Mouse (Mus musculus): ENCODE data around the gene Tmem259. TPM values are rescaled to one million over a fixed set of nuclear protein-coding genes. Genes with fewer than 3 reads are reported as not detected.

The Tmem259 gene
- polyA plus RNA-seq, 1 experiment, result 102 TPM

GRCm38 (mm10) chr10:79933145-79933679, 50.9 kb downstream of the Tmem259 start:
- H3K27me3 ChIP-seq (ENCODE audit: control insufficient read depth, insufficient read depth, insufficient read length), result no peaks in the 10 kb centered on the region
- no peak overlapping the region for H3K4me3 ChIP-seq (ENCODE audit: insufficient read depth, poor library complexity, severe bottlenecking)
- H3ac ChIP-seq (ENCODE audit: control insufficient read depth, insufficient read length, low read depth), result no peak overlapping the region
- no peaks in the 10 kb centered on the region for H3K79me2 ChIP-seq (ENCODE audit: control insufficient read depth, insufficient read depth)
- H3K36me3 ChIP-seq (ENCODE audit: control insufficient read depth, insufficient read depth), result no peaks in the 10 kb centered on the region
- TF ChIP-seq CTCF (IDR thresholded peaks at IDR 0.05; ENCODE audit: control insufficient read depth, insufficient read depth, insufficient read length) (no peak), MYOD1 (IDR thresholded peaks at IDR 0.05; ENCODE audit: control insufficient read depth, insufficient read length, low read depth) (no peak)
- H3K79me3 ChIP-seq (ENCODE audit: low read depth), result no peaks in the 10 kb centered on the region

GRCm38 (mm10) chr10:79932736-79933135, 51.4 kb downstream of the Tmem259 start:
- H3K4me3 ChIP-seq (ENCODE audit: insufficient read depth, poor library complexity, severe bottlenecking), result no peak overlapping the region

GRCm38 (mm10) chr10:79931797-79932196, 52.3 kb downstream of the Tmem259 start:
- H3K4me3 ChIP-seq (ENCODE audit: insufficient read depth, poor library complexity, severe bottlenecking), result no peak overlapping the region
- no peaks in the 10 kb centered on the region for H3K79me3 ChIP-seq (ENCODE audit: low read depth)
- H3ac ChIP-seq (ENCODE audit: control insufficient read depth, insufficient read length, low read depth), result no peak overlapping the region
- TF ChIP-seq USF1 (IDR thresholded peaks at IDR 0.05; ENCODE audit: low read depth) (no peak), FOSL1 (IDR thresholded peaks at IDR 0.05; ENCODE audit: insufficient read depth, low read length, poor library complexity, severe bottlenecking) (no peak), MAX (IDR thresholded peaks at IDR 0.05) (no peak), MYOD1 (IDR thresholded peaks at IDR 0.05; ENCODE audit: control insufficient read depth, insufficient read length, low read depth) (no peak), CTCF (IDR thresholded peaks at IDR 0.05; ENCODE audit: control insufficient read depth, insufficient read depth, insufficient read length) (no peak), CEBPB (IDR thresholded peaks at IDR 0.05; ENCODE audit: low read depth) (no peak)
- H3K27me3 ChIP-seq (ENCODE audit: control insufficient read depth, insufficient read depth, insufficient read length), result no peaks in the 10 kb centered on the region
- no peaks in the 10 kb centered on the region for H3K79me2 ChIP-seq (ENCODE audit: control insufficient read depth, insufficient read depth)
- no peaks in the 10 kb centered on the region for H3K36me3 ChIP-seq (ENCODE audit: control insufficient read depth, insufficient read depth)

More at GRCm38 (mm10) chr10:79932736-79933135, 51.4 kb downstream of the Tmem259 start:
- H3K79me2 ChIP-seq (ENCODE audit: control insufficient read depth, insufficient read depth), result no peaks in the 10 kb centered on the region
- TF ChIP-seq CEBPB (IDR thresholded peaks at IDR 0.05; ENCODE audit: low read depth) (no peak), MYOG (IDR thresholded peaks at IDR 0.05; ENCODE audit: control insufficient read depth, extremely low read depth, insufficient read length) (no peak), USF1 (IDR thresholded peaks at IDR 0.05; ENCODE audit: low read depth) (no peak), MYOD1 (IDR thresholded peaks at IDR 0.05; ENCODE audit: control insufficient read depth, insufficient read length, low read depth) (no peak), FOSL1 (IDR thresholded peaks at IDR 0.05; ENCODE audit: insufficient read depth, low read length, poor library complexity, severe bottlenecking) (no peak), CTCF (IDR thresholded peaks at IDR 0.05; ENCODE audit: control insufficient read depth, insufficient read depth, insufficient read length) (no peak), MAX (IDR thresholded peaks at IDR 0.05) (no peak)
- H3K27me3 ChIP-seq (ENCODE audit: control insufficient read depth, insufficient read depth, insufficient read length), result no peaks in the 10 kb centered on the region
- H3ac ChIP-seq (ENCODE audit: control insufficient read depth, insufficient read length, low read depth), result no peak overlapping the region
- H3K79me3 ChIP-seq (ENCODE audit: low read depth), result no peaks in the 10 kb centered on the region
- H3K36me3 ChIP-seq (ENCODE audit: control insufficient read depth, insufficient read depth), result no peaks in the 10 kb centered on the region

GRCm38 (mm10) chr10:79930826-79931186, 53.3 kb downstream of the Tmem259 start:
- H3K27me3 ChIP-seq (ENCODE audit: control insufficient read depth, insufficient read depth, insufficient read length), result no peaks in the 10 kb centered on the region
- TF ChIP-seq MYOD1 (IDR thresholded peaks at IDR 0.05; ENCODE audit: control insufficient read depth, insufficient read length, low read depth) (no peak), CEBPB (IDR thresholded peaks at IDR 0.05; ENCODE audit: low read depth) (no peak), MYOG (IDR thresholded peaks at IDR 0.05; ENCODE audit: control insufficient read depth, extremely low read depth, insufficient read length) (no peak), MAX (IDR thresholded peaks at IDR 0.05) (no peak), USF1 (IDR thresholded peaks at IDR 0.05; ENCODE audit: low read depth) (no peak), FOSL1 (IDR thresholded peaks at IDR 0.05; ENCODE audit: insufficient read depth, low read length, poor library complexity, severe bottlenecking) (no peak), CTCF (IDR thresholded peaks at IDR 0.05; ENCODE audit: control insufficient read depth, insufficient read depth, insufficient read length) (no peak)

GRCm38 (mm10) chr10:79929967-79930825, 53.9 kb downstream of the Tmem259 start:
- Histone ChIP-seq H3K79me3 (ENCODE audit: low read depth) (no peaks in the 10 kb centered on the region), H3K27me3 (ENCODE audit: control insufficient read depth, insufficient read depth, insufficient read length) (no peaks in the 10 kb centered on the region), H3K4me3 (ENCODE audit: insufficient read depth, poor library complexity, severe bottlenecking) (no peak overlapping the region), H3K79me2 (ENCODE audit: control insufficient read depth, insufficient read depth) (no peaks in the 10 kb centered on the region), H3K36me3 (ENCODE audit: control insufficient read depth, insufficient read depth) (no peaks in the 10 kb centered on the region), H3ac (ENCODE audit: control insufficient read depth, insufficient read length, low read depth) (no peak overlapping the region)
- no peak for TF ChIP-seq USF1 (IDR thresholded peaks at IDR 0.05; ENCODE audit: low read depth)
- TF ChIP-seq FOSL1 (IDR thresholded peaks at IDR 0.05; ENCODE audit: insufficient read depth, low read length, poor library complexity, severe bottlenecking), result no peak
- no peak for TF ChIP-seq MYOG (IDR thresholded peaks at IDR 0.05; ENCODE audit: control insufficient read depth, extremely low read depth, insufficient read length)
- TF ChIP-seq CTCF (IDR thresholded peaks at IDR 0.05; ENCODE audit: control insufficient read depth, insufficient read depth, insufficient read length), result no peak
- no peak for TF ChIP-seq CEBPB (IDR thresholded peaks at IDR 0.05; ENCODE audit: low read depth)
- TF ChIP-seq MAX (IDR thresholded peaks at IDR 0.05), result no peak
- TF ChIP-seq MYOD1 (IDR thresholded peaks at IDR 0.05; ENCODE audit: control insufficient read depth, insufficient read length, low read depth), result no peak

More at GRCm38 (mm10) chr10:79930826-79931186, 53.3 kb downstream of the Tmem259 start:
- Histone ChIP-seq H3ac (ENCODE audit: control insufficient read depth, insufficient read length, low read depth) (no peak overlapping the region), H3K79me2 (ENCODE audit: control insufficient read depth, insufficient read depth) (no peaks in the 10 kb centered on the region), H3K36me3 (ENCODE audit: control insufficient read depth, insufficient read depth) (no peaks in the 10 kb centered on the region), H3K4me3 (ENCODE audit: insufficient read depth, poor library complexity, severe bottlenecking) (no peak overlapping the region), H3K79me3 (ENCODE audit: low read depth) (no peaks in the 10 kb centered on the region)

Data from C2C12 (cell line).